Mouse (Mus musculus) thymus, adult 18-20 months (tissue): ENCODE data around the gene Thap7.
"Not testable (repeated sequence)": the region's sequence is repeated elsewhere in the genome, so short reads cannot be mapped to it uniquely, and the experiment has no call there.

Experiments used
- DNase-seq, 2 experiments: peaks; one replicate each; pipeline ENCODE4 v3.0.0; 2022; ENCODE audit warnings: mixed read lengths in 2 of 2

Gene Thap7

GRCm38 (mm10) chr16:17530640-17531288 lies at the start of gene Thap7:
Thap7 (minus strand) TSS chr16:17531136.
- DNase-seq: peak; percentile 94 to 96

GRCm38 (mm10) chr16:17576825-17577215 lies 45.9 kb upstream of the Thap7 start:
- no peak for DNase-seq

- no peak for DNase-seq
Observed at GRCm38 (mm10) chr16:17575870-17576824, 45.2 kb upstream of the Thap7 start.

DNA sequence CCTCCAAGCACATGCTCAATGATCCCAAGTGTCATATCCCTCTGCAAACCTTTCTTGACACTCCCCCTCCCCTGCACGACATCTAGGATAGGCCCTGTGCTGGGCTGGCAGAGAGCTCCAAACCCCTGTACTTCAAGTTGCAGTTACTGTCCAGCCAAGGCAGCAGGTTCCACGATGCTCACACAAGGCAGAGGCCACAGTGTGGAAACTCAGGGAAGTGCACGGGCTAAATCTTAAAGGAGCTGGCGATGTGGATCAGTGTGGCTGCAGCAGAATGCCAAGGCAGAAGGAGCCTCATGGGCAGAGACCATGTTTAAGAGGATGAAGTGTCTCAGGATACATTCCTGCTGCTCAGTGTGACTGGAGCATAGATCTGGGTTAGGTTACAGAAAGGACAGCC lies 35.2 kb upstream of the Thap7 start:
- no peak for DNase-seq

- no peak for DNase-seq
Observed at GRCm38 (mm10) chr16:17564771-17565170, 33.8 kb upstream of the Thap7 start.

GRCm38 (mm10) chr16:17564221-17564620 lies 33.3 kb upstream of the Thap7 start:
- no peak for DNase-seq

GRCm38 (mm10) chr16:17563580-17563979 lies 32.6 kb upstream of the Thap7 start:
- DNase-seq: no peak

DNA sequence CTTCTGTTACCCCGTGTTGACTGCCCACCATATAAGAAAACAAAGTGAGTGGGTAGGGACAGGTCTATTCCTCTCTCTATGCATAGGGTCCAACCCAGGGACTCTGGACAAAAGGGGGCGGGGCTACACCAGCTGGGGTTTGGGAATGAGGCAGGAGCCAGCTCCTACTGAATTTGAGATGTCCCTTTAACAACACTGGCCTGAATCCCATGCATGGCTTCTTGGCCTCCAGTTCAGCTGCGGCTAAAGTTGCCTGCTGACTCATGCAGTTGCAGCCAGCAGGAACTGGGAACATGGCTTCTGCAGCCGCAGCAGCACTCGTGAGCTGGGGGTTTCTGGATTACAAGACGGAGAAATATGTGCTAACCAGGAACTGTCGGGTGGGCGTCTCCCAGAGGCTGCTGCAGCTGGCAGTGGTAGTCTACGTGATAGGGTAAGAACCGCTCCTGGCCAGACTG lies 30.8 kb upstream of the Thap7 start, which contains the start of gene P2rx6:
P2rx6 (plus strand) TSS at position 135 of the 458 bp plus-strand sequence.
- DNase-seq: no peak

DNA sequence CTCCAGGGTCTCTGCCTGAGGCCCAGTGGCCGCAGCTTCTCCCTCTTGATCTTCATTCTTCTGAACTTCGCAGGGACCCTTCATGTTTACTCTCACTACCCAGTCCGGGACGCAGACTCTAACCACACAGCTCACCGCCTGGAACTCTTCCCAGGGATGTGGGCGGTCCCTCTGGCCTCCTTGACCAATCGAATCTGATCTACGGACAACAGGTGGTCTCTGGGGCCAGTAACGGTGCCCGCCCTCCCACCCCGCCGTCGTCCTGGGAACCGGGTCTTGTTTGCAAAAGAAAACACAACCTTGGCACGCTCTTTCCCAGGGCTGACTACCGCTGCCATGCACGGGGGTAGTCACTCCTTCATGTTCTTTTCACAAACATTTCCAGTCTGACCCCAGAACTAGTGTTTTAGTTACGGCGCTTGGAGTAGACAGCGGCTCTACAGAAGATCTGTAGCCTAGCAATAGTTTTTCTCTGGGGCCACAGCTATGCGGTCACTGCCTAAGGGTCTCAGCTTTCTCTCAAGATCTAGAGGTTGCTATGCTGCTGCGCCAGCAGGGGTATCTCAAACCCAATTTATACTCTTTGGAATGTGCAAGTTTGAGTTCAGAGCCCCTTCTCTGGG lies 30.3 kb upstream of the Thap7 start, which contains the start of gene Lrrc74b:
Lrrc74b (minus strand) TSS at position 120 of the 623 bp plus-strand sequence.
- DNase-seq: no peak

DNA sequence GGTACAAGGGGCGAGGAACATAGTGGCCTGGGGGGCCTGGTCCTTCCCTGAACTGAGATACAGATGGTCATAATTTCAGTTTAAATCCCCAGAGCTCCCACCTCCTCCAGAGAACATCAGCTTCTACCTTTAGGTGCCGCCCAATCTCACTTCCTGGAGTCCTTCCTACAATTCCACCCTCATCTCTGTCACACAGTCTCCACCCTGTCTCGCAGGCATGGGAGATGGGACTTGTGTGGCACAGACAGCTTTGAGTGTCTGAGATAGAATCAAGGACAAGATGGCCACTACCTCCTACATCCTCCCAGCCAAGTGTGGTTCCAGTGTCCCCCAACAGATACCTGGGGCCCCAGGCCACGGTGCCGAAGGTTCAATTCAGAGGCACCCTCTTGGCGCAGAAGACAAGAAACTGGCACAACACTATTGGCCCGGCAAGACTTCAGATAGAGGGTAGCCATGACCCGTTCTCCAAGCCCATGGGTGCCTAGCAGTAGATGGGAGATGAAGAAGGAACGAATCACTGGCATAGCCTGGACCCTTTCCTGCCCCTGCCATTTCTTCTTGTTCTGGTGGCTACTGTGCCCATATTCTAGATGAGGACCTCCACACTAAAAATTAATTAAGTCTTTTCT lies 28.6 kb upstream of the Thap7 start:
- no peak for DNase-seq

GRCm38 (mm10) chr16:17558811-17559210 lies 27.9 kb upstream of the Thap7 start:
- DNase-seq: no peak

GRCm38 (mm10) chr16:17557947-17558480 lies 27.1 kb upstream of the Thap7 start:
- DNase-seq: peak; percentile 19 to 26

DNA sequence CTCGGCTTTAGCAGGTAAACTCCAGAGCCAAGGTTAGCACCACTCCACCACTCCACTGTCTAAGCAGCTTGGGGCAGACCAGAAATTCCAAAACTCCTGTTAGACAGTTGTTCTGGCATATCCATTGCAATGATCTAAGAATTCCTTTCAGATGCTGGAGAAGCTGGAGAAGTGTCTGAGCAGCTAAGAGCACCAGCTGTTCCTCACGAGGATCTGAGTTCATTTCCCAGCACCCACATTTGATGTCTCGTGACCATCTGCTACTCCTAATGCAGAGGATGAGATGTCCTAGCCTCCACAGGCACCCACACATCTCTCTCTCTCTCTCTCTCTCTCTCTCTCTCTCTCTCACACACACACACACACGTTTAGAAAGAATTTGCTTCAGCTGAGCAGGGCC lies 26.0 kb upstream of the Thap7 start:
- no peak for DNase-seq

GRCm38 (mm10) chr16:17556180-17556579 lies 25.2 kb upstream of the Thap7 start:
- no peak for DNase-seq

DNA sequence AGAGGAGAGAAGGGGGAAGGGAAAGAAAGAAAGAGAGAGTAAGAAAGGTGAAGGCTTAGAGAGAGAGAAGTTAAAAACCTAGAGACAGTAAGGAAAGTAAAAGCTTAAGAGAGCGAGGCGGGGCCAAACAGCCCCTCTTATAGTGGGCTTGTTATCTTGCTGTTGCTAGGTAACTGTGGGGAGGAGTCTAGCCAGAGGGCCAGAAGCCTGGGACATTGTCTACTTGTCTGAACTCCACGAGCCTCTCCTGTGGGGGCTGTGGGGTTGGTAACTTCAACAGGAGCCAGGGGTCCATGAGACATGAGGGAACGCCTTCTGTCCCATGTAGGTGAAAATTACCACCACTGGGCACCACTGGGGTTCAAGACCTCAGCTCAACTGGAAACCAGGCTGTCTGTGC lies 23.8 kb upstream of the Thap7 start:
- DNase-seq: not testable (repeated sequence)

DNA sequence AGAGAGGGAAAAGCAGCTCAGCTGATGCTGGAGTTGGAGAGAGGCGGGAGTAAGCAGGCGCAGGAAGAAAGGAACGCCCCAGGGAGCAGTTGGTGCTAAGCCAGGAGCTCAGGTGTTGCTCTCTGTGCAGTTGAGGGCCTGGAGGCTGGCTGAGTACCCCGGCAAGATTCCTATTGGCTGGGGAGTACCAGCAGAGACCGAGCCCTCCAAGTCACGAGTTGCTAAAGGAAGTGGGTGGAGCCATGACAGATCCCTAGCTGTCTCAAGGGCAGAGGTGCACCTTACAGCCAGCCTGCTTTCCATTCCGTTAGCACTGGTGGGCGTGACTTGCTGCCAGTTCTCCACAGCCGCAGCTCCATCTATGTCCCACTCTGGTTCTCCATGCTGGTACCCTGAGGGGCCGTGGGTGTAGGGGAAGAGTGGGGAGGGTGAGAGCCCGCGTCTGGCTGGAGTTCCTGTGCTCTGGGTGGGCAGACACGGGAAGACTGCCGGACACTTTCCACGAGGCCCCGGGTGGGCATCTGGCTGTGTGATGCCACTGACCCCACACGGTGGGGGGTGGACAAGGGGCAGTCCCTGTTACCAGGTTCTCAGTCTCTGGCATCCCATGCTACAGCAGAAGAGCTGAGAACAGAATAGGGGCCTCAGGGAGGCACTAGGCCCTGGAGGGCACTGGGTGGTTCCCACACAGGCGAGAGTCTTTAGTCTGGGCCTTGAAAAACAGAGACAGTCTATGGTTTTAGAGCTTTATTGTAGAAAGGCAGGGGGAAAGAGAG lies 23.2 kb upstream of the Thap7 start:
- DNase-seq: peak; percentile 64 to 80

GRCm38 (mm10) chr16:17552837-17553236 lies 21.9 kb upstream of the Thap7 start:
- no peak for DNase-seq

DNA sequence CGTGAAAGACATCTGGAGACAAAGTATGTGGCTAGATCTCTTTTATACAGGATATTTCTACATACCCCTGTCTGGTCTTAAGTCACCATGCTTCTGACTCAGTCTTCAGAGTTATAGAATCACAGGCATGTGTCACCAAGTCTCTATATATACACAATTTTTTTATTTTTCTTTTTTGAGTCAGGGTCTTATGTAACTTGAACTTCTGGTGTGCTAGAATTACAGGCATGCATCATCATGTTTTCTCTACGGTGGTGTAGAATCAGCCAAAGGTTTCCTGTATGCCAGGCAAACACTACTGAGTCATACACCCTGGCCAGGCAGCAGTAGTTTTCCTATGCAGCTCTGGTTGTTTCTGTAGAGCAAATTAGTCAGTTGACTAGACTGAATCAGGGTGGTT lies 11.7 kb upstream of the Thap7 start:
- DNase-seq: no peak

GRCm38 (mm10) chr16:17536584-17536983 lies 5.6 kb upstream of the Thap7 start:
- no peak for DNase-seq

- no peak for DNase-seq
Observed at GRCm38 (mm10) chr16:17532676-17533329, 1.9 kb upstream of the Thap7 start.

DNA sequence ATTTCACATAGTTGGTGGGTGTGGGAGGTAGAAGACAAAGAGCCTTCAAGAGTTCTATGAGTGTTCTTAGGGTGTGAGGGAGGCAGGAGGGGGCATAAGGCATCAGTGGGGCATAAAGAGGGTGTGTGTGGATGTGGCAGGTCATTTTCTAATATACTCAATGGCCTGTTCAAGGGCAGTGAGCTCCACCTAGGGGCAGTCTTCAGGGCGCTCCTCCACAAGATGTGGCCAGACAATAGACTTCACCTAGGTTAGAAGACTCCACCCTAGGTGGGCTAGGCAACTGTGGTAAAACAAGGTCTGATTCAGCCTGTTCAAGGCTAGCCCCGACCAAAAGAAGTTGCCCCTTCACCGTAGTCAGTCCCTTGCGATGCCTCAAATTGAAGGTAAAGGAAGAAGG lies 1.3 kb upstream of the Thap7 start:
- no peak for DNase-seq
